Mouse (Mus musculus) brain, embryonic 14.5 days (tissue): ENCODE results near the gene Pla2g2c.

Source experiments
- CTCF ChIP-seq: fragments of 200-500 bp; IDR thresholded peaks from 2 replicates; pipeline ENCODE4 v1.5.1; 2012; ENCODE audit warnings: inconsistent platforms, mild to moderate bottlenecking, moderate library complexity, borderline replicate concordance; ENCODE audit not compliant: insufficient read depth, insufficient read length; ENCODE audit errors: extremely low read depth
- POLR2A ChIP-seq: fragments of 200-500 bp; IDR thresholded peaks from 2 replicates; pipeline ENCODE4 v1.6.1; 2012; ENCODE audit warnings: mild to moderate bottlenecking, inconsistent platforms, borderline replicate concordance; ENCODE audit not compliant: poor library complexity, insufficient read depth, insufficient read length, severe bottlenecking; ENCODE audit errors: extremely low read depth

- TF ChIP-seq CTCF (no peak), POLR2A (no peak)
Observed at GRCm38 (mm10) chr4:138734863-138735262, 10.3 kb downstream of the Pla2g2c start.
